Mouse (Mus musculus) CH12.LX (cell line): Measurements from ENCODE around the gene Il5. TPM values are rescaled to one million over a fixed set of nuclear protein-coding genes. Genes with fewer than 3 reads are reported as not detected.

Experiments
- DNase-seq: peaks from one replicate; pipeline ENCODE4 v3.0.0-alpha.2; 2013; ENCODE audit errors: extremely low read depth
- H3K27ac ChIP-seq: 2 replicates; pipeline ENCODE4 v1.5.1; 2012; ENCODE audit warnings: low read depth, mild to moderate bottlenecking, control low read depth, moderate library complexity; ENCODE audit not compliant: insufficient read depth
- H3K27me3 ChIP-seq: replicated peaks from 2 replicates; pipeline ENCODE3; 2012; ENCODE audit warnings: inconsistent platforms
- H3K36me3 ChIP-seq, 2 experiments: replicated peaks in 1 of 2; 2 replicates each; pipeline versions ENCODE3 to v1.6.1; 2012; ENCODE audit warnings: inconsistent platforms in 1 of 2, low read length in 1 of 2, mild to moderate bottlenecking in 1 of 2, mixed read lengths in 1 of 2, moderate library complexity in 1 of 2; ENCODE audit not compliant: control insufficient read depth in 1 of 2, insufficient read depth in 1 of 2
- H3K4me1 ChIP-seq, 2 experiments: 2 replicates each; pipeline ENCODE4 v1.6.1; 2012; ENCODE audit warnings: inconsistent platforms in 1 of 2, moderate library complexity in 1 of 2; ENCODE audit not compliant: insufficient read depth in 2 of 2, control insufficient read depth in 1 of 2
- H3K4me2 ChIP-seq: 2 replicates; pipeline ENCODE4 v1.6.1; 2012; ENCODE audit warnings: low read depth, mild to moderate bottlenecking, control low read depth; ENCODE audit not compliant: poor library complexity, insufficient read depth, severe bottlenecking
- H3K4me3 ChIP-seq, 3 experiments: fragments of 150-350 bp in 1 of 3; sonication (generic) in 1 of 3; replicated peaks in 1 of 3; 2 replicates each; pipeline versions ENCODE3 to v1.5.1; 2011 to 2012; ENCODE audit warnings: low read depth in 2 of 3, low read length in 2 of 3, mild to moderate bottlenecking in 2 of 3, moderate library complexity in 2 of 3, control low read depth in 1 of 3, improper control_type of control experiment in 1 of 3, inconsistent platforms in 1 of 3, mixed read lengths in 1 of 3; ENCODE audit not compliant: poor library complexity in 1 of 3
- H3K79me2 ChIP-seq: replicated peaks from 2 replicates; pipeline ENCODE4 v1.6.1; 2012; ENCODE audit warnings: mild to moderate bottlenecking, moderate library complexity; ENCODE audit not compliant: control insufficient read depth, poor library complexity, insufficient read depth, severe bottlenecking; ENCODE audit errors: extremely low read depth
- H3K9ac ChIP-seq: 2 replicates; pipeline ENCODE4 v1.6.1; 2012; ENCODE audit warnings: low read depth, mild to moderate bottlenecking, control low read depth, moderate library complexity; ENCODE audit not compliant: insufficient read depth
- H3K9me3 ChIP-seq: replicated peaks from 2 replicates; pipeline ENCODE3; 2012; ENCODE audit warnings: low read length, inconsistent platforms, mixed read lengths
- CHD1 ChIP-seq: IDR thresholded peaks from 2 replicates; pipeline ENCODE4 v1.6.1; 2012; ENCODE audit warnings: low read depth, low read length, improper control_type of control experiment, inconsistent platforms
- CHD2 ChIP-seq: IDR thresholded peaks from 2 replicates; pipeline ENCODE4 v1.6.1; 2011; ENCODE audit warnings: low read length, improper control_type of control experiment
- CTCF ChIP-seq, 2 experiments: IDR thresholded peaks in 1 of 2; conservative IDR thresholded peaks in 1 of 2; 2 replicates each; pipeline ENCODE4 v1.5.1; 2011 to 2012; ENCODE audit warnings: low read depth in 2 of 2, low read length in 2 of 2, improper control_type of control experiment in 1 of 2, inconsistent platforms in 1 of 2, mild to moderate bottlenecking in 1 of 2, moderate library complexity in 1 of 2
- E2F4 ChIP-seq: IDR thresholded peaks from 2 replicates; pipeline ENCODE4 v1.6.1; 2011; ENCODE audit warnings: low read depth, low read length, improper control_type of control experiment; ENCODE audit not compliant: insufficient replicate concordance
- EP300 ChIP-seq: IDR thresholded peaks from 2 replicates; pipeline ENCODE4 v1.6.1; 2011; ENCODE audit warnings: low read length, improper control_type of control experiment
- ETS1 ChIP-seq: conservative IDR thresholded peaks from 2 replicates; pipeline ENCODE4 v1.6.1; 2012; ENCODE audit warnings: low read depth, mild to moderate bottlenecking, inconsistent platforms, low read length, improper control_type of control experiment, moderate library complexity
- IRF4 ChIP-seq: IDR thresholded peaks from 2 replicates; pipeline ENCODE4 v1.6.1; 2014; ENCODE audit warnings: low read depth, mild to moderate bottlenecking, inconsistent platforms, low read length, improper control_type of control experiment
- JUN ChIP-seq: IDR thresholded peaks from 2 replicates; pipeline ENCODE4 v1.6.1; 2011; ENCODE audit warnings: low read depth, mild to moderate bottlenecking, low read length, improper control_type of control experiment, moderate library complexity; ENCODE audit not compliant: insufficient read depth
- KAT2A ChIP-seq: IDR thresholded peaks from 2 replicates; pipeline ENCODE4 v1.6.1; 2012; ENCODE audit warnings: low read length, improper control_type of control experiment, inconsistent platforms; ENCODE audit not compliant: insufficient replicate concordance
- MAX ChIP-seq: IDR thresholded peaks from 2 replicates; pipeline ENCODE4 v1.6.1; 2011; ENCODE audit warnings: low read length, improper control_type of control experiment
- MEF2A ChIP-seq: IDR thresholded peaks from 2 replicates; pipeline ENCODE4 v1.6.1; 2014; ENCODE audit warnings: low read depth, mild to moderate bottlenecking, inconsistent platforms, low read length, improper control_type of control experiment, borderline replicate concordance
- NELFE ChIP-seq: IDR thresholded peaks from 2 replicates; pipeline ENCODE4 v1.6.1; 2011; ENCODE audit warnings: low read depth, low read length, improper control_type of control experiment
- PAX5 ChIP-seq: IDR thresholded peaks from 2 replicates; pipeline ENCODE4 v1.6.1; 2012; ENCODE audit warnings: low read length, inconsistent platforms, mixed read lengths
- POLR2A ChIP-seq: IDR thresholded peaks from 2 replicates; pipeline ENCODE4 v1.6.1; 2011; ENCODE audit warnings: low read depth, mild to moderate bottlenecking, improper control_type of control experiment, low read length
- SIN3A ChIP-seq: IDR thresholded peaks from 2 replicates; pipeline ENCODE4 v1.6.1; 2012; ENCODE audit warnings: low read length, improper control_type of control experiment, inconsistent platforms
- USF1 ChIP-seq: IDR thresholded peaks from 2 replicates; pipeline ENCODE4 v1.6.1; 2014; ENCODE audit warnings: low read depth, mild to moderate bottlenecking, inconsistent platforms, low read length, improper control_type of control experiment
- USF2 ChIP-seq: conservative IDR thresholded peaks from 2 replicates; pipeline ENCODE4 v1.6.1; 2011; ENCODE audit warnings: low read depth, low read length, improper control_type of control experiment
- ZMIZ1 ChIP-seq: IDR thresholded peaks from 2 replicates; pipeline ENCODE4 v1.6.1; 2012; ENCODE audit warnings: low read depth, mild to moderate bottlenecking, inconsistent platforms, low read length, improper control_type of control experiment
- ZNF384 ChIP-seq: IDR thresholded peaks from 2 replicates; pipeline ENCODE4 v1.6.1; 2012; ENCODE audit warnings: low read depth, low read length, improper control_type of control experiment, inconsistent platforms
- dilution Hi-C: fragments of 300-500 bp; cut with MboI; formaldehyde crosslinking; loops from 2 replicates; pipeline ENCODE4 v1.14.3; 2020; ENCODE audit warnings: low sequenced_read_pairs; ENCODE audit not compliant: extremely low pct_unique_long_range_greater_than_20kb, extremely low pct_ligation_motif_present
- in situ Hi-C: fragments of 300-500 bp; cut with MboI; formaldehyde crosslinking; loops from 3 replicates; pipeline ENCODE4 v1.14.3; 2019; ENCODE audit warnings: low sequenced_read_pairs, low pct_ligation_motif_present, low pct_unique_long_range_greater_than_20kb, mixed read lengths
- polyA plus RNA-seq: library from polyadenylated mRNA; unstranded; fragments of >175 nt; gene quantifications from 2 replicates; pipeline ENCODE4 v1.2.1, GENCODE M21; 2012; ENCODE audit warnings: low read depth; ENCODE audit not compliant: insufficient read length
- total RNA-seq, 2 experiments: library from RNA; depleted of rRNA; stranded (reverse); fragments of 300-350 nt in 1 of 2; fragments of >200 nt in 1 of 2; gene quantifications; 2 replicates each; pipeline ENCODE4 v1.2.3; 2012 to 2014

The Il5 gene
- total and polyA plus RNA-seq, 3 experiments = not detected

DNA sequence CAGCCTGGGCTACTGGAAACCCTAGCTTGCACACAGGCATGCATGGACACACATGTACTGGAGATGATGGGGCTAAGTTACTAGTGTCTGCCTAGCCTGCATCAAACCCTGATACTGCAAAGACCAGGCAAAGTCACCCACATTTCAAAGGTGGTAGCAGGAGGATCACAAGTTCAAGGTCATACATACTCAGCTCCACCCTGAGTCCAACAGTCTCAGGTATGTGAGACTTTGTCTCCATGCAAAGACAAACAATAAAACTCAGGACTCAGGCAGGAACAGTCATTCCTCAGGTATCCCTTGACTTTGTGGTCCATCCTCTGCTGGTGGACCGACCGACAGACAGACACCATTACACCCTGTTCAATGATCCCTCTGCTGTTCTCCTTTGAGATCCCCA lies 41.8 kb downstream of the Il5 start:
- peaks cover 31 to 82% of the 10 kb centered on the region in 2 experiments for H3K4me1 ChIP-seq
- no peaks in the 10 kb centered on the region for H3K79me2 ChIP-seq
- peak overlapping the region in 1 of 3 experiments; percentile 58 for H3K4me3 ChIP-seq
- H3K9ac ChIP-seq = no peak overlapping the region
- H3K27ac ChIP-seq = no peak overlapping the region
- DNase-seq = no peak
- peak overlapping the region; percentile 75; the same call in 1 of the 2 replicates for H3K4me2 ChIP-seq
- in situ Hi-C loops (loop anchor here (5.0 kb wide), 2 partner anchors 35 to 80 kb away; no protein-coding TSS in a partner anchor), dilution Hi-C loops (no loop called here)
- H3K36me3 ChIP-seq = no peaks in the 10 kb centered on the region
- no peaks in the 10 kb centered on the region for H3K9me3 ChIP-seq
- TF ChIP-seq ETS1 = no peak
- TF ChIP-seq KAT2A = no peak
- TF ChIP-seq ZMIZ1 = no peak
- no peak for TF ChIP-seq CHD1
- TF ChIP-seq PAX5 = no peak
- no peak for TF ChIP-seq POLR2A
- TF ChIP-seq CTCF (conservative IDR thresholded peaks at IDR 0.05 in 1 of 2, IDR thresholded peaks at IDR 0.05 in 1 of 2; ENCODE audit: low read depth in 2 of 2, low read length in 2 of 2) = no peak
- TF ChIP-seq EP300 = no peak
- TF ChIP-seq USF2 = no peak
- no peak for TF ChIP-seq USF1
- TF ChIP-seq NELFE = no peak
- no peak for TF ChIP-seq CHD2
- no peak for TF ChIP-seq MEF2A
- TF ChIP-seq JUN = no peak
- TF ChIP-seq IRF4 = no peak
- no peak for TF ChIP-seq E2F4
- TF ChIP-seq ZNF384 = no peak
- H3K27me3 ChIP-seq = peaks cover 7% of the 10 kb centered on the region

DNA sequence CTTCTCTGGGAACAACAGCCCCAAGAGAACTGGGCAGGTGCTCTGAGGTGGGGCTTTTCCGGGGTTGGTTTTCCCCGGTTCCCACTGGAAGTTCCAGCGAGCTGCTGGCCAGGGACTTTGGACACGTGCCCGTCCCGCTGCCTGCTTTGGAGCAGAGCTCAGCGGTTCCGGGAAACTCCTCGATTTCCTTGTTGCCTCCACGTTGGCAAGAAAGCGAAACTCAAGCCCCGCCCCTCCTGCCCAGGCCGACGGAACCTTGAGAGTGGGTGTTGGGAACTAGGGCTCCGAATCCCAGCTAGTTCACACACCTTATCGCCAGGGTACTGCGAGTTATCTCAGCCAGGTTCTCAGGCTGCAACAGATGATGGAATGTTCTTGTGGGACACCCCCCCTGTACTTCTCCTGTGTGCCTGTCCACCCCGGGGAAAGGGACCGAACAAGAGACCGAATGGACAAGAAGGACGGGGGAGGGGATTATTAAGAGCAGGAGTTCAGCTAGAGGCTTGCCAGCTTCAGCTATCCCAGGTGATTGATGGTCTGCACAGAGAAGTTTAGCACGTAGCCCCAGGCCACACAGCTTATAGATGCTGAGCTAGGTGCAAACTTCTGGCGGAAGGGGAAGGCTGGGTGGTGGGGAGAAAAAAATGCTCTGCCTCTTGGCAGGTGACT lies 42.4 kb downstream of the Il5 start:
- TF ChIP-seq ZNF384 = peak; percentile 59
- no peak for TF ChIP-seq USF2
- 0 out of 2 replicates have a peak, but pooled peaks have one; percentile 16 for TF ChIP-seq EP300
- TF ChIP-seq SIN3A = no peak
- 0 out of 2 replicates have a peak, but pooled peaks have one; percentile 3 for TF ChIP-seq KAT2A
- peak; percentile 48; the same call in 1 of the 2 replicates for TF ChIP-seq ETS1
- TF ChIP-seq MAX = peak; percentile 15; the same call in 1 of the 2 replicates
- 0 out of 2 replicates have a peak, but pooled peaks have one; percentile 33 for TF ChIP-seq CHD2
- in situ Hi-C loops = loop anchor here (5.0 kb wide), 2 partner anchors 34 to 79 kb away; no protein-coding TSS in a partner anchor
- Histone ChIP-seq H3K9me3 (no peaks in the 10 kb centered on the region), H3K27me3 (peaks cover 7% of the 10 kb centered on the region), H3K4me2 (peak overlapping the region; percentile 75), H3K79me2 (no peaks in the 10 kb centered on the region), H3K4me3 (peak overlapping the region; percentile 42 to 58 (median 51)), H3K4me1 (peaks cover 32 to 87% of the 10 kb centered on the region in 2 experiments), H3K9ac (peak overlapping the region; percentile 73), H3K36me3 (no peaks in the 10 kb centered on the region), H3K27ac (peak overlapping the region; percentile 77)
- DNase-seq = peak; percentile 32
- dilution Hi-C loops = no loop called here
